Mouse (Mus musculus) kidney, postnatal 0 days (tissue): ENCODE results near the gene Fam117a. TPM values are rescaled to one million over a fixed set of nuclear protein-coding genes. Genes with fewer than 3 reads are reported as not detected.
A peak's percentile ranks its signal among the peaks of the same experiment; 100 is the strongest.

ENCODE experiments used
- ATAC-seq: fragments of 200-750 bp; cut with Nextera tagmentation; replicated peaks from 2 replicates; pipeline ENCODE4 v1.8.0; 2017; ENCODE audit warnings: low read depth, moderate number of reproducible peaks, moderate TSS enrichment, moderate library complexity; ENCODE audit not compliant: low FRiP score
- DNase-seq: peaks from one replicate; pipeline ENCODE4 v3.0.0-alpha.2; 2016; ENCODE audit warnings: low spot score
- H3K27ac ChIP-seq: fragments of 300-500 bp; sonication (generic); 2 replicates; pipeline ENCODE4 v1.5.1; 2014; ENCODE audit warnings: mild to moderate bottlenecking
- H3K27me3 ChIP-seq: fragments of 300-500 bp; sonication (generic); 2 replicates; pipeline ENCODE4 v1.6.1; 2014; ENCODE audit warnings: low read length, mixed read lengths; ENCODE audit not compliant: insufficient read depth
- H3K36me3 ChIP-seq: fragments of 300-500 bp; sonication (generic); 2 replicates; pipeline ENCODE4 v1.6.1; 2014; ENCODE audit warnings: low read length, mixed read lengths; ENCODE audit not compliant: insufficient read depth
- H3K4me1 ChIP-seq: fragments of 300-500 bp; sonication (generic); replicated peaks from 2 replicates; pipeline ENCODE4 v1.6.1; 2014; ENCODE audit warnings: antibody characterized with exemption, low read length, mixed read lengths; ENCODE audit not compliant: insufficient read depth
- H3K4me2 ChIP-seq: fragments of 300-500 bp; sonication (generic); 2 replicates; pipeline ENCODE4 v1.6.1; 2014; ENCODE audit warnings: mild to moderate bottlenecking, low read length, moderate library complexity, mixed read lengths
- H3K4me3 ChIP-seq: fragments of 300-500 bp; sonication (generic); replicated peaks from 2 replicates; pipeline ENCODE4 v1.5.1; 2014; ENCODE audit warnings: low read depth, low read length
- H3K9ac ChIP-seq: fragments of 300-500 bp; sonication (generic); 2 replicates; pipeline ENCODE4 v1.6.1; 2014; ENCODE audit warnings: low read depth, low read length
- H3K9me3 ChIP-seq: fragments of 300-500 bp; sonication (generic); replicated peaks from 2 replicates; pipeline ENCODE4 v1.6.1; 2016; ENCODE audit warnings: low read length, inconsistent platforms, mixed read lengths
- CTCF ChIP-seq: IDR thresholded peaks from 2 replicates; pipeline ENCODE4 v1.5.1; 2016; ENCODE audit warnings: antibody characterized with exemption, low read depth, mild to moderate bottlenecking, moderate library complexity
- WGBS: fragments of 180-500 bp; shearing (Covaris S2); extraction: QIAGEN DNeasy Blood & Tissue Kit; methylation state at CpG from one replicate; pipeline ENCODE4 v1.1.7; 2014; 5-methylcytosine and 5-hydroxymethylcytosine counted together
- polyA plus RNA-seq: library from polyadenylated mRNA; unstranded; fragments of >200 nt; fragmentation: Nextera tagmentation; extraction: Ambion mirVana; gene quantifications from 2 replicates; pipeline ENCODE4 v1.2.1, GENCODE M21; 2015

The Fam117a gene
- polyA plus RNA-seq, 1 experiment from 2014 or later: 10.0 TPM

DNA sequence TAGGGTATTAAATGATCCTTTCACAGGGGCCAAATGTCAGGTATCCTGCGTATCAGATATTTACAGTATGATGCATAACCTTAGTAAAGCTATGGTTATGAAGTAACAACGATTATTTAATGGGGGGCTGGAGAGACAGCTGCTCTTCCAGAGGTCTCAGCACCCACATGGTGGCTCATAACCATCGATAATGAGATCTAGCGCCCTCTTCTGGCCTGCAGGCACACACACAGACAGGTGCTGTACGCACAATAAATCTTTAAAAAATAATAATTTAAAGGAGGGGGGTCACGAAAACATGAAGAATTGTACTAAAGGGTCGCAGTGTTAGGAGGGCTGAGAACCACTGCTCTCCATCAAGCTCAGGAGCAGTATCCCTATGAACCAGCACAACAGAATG, 31.2 kb upstream of the Fam117a start:
- peak; percentile 39; the same call in 1 of the 2 replicates for TF ChIP-seq CTCF
- H3K4me3 ChIP-seq: no peak overlapping the region
- H3K9ac ChIP-seq: no peak overlapping the region
- H3K36me3 ChIP-seq: peaks cover 24% of the 10 kb centered on the region
- no peaks in the 10 kb centered on the region for H3K4me1 ChIP-seq
- H3K27me3 ChIP-seq: no peaks in the 10 kb centered on the region
- WGBS: 93% methylated on average over 7 of the region's 7 CpGs
- DNase-seq: no peak
- no peak overlapping the region for H3K27ac ChIP-seq
- no peaks in the 10 kb centered on the region for H3K9me3 ChIP-seq
- no peak overlapping the region for H3K4me2 ChIP-seq
- no peak for ATAC-seq

DNA sequence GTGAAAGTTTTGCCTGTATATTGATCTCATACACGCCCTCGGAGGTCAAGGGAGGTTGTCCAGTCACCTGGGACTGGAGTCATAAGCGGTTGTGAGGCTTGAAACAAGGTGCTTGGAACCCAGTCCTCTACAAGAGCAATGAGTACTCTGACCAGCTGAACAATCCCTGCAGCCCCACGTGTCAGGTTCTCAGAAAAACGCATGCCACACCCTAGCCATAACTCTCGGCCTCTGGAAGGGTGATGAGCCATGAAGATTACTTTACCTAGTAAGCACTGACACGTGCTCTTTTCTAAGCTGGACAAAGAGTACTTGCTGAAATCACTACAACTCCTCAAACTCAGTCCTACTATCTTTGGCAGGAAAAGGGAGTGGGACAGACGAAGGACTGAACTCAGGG, 29.3 kb upstream of the Fam117a start:
- H3K9me3 ChIP-seq: no peaks in the 10 kb centered on the region
- H3K36me3 ChIP-seq: peaks cover 11% of the 10 kb centered on the region
- H3K4me3 ChIP-seq: no peak overlapping the region
- no peaks in the 10 kb centered on the region for H3K4me1 ChIP-seq
- H3K9ac ChIP-seq: no peak overlapping the region
- WGBS: 54% methylated on average over 8 of the region's 8 CpGs
- DNase-seq: no peak
- H3K27ac ChIP-seq: no peak overlapping the region
- H3K4me2 ChIP-seq: no peak overlapping the region
- no peak for TF ChIP-seq CTCF
- H3K27me3 ChIP-seq: no peaks in the 10 kb centered on the region
- ATAC-seq: no peak

DNA sequence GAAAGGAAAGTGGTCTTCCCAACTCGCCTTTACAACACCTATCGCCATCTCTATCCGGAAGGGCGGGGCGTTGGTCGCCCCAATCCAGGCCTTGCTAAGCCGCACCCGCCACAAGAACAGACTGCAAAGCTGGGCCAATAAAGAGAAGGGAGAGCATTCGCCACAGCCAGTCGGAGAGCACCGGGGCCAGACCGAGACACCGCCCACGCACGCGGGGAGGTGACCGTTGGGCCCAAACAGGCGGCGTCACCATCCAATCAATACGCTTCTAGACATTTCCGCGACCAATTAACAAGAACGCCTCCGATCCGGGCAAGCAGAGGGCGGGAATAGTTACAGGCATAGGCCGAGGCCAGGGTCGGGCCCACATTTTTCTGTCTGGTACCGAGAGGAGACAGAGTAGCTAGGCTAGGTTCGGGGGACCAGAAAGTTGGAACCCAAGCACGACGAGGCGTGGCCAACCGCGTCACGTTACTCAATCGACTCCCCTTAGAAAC, 27.3 kb upstream of the Fam117a start:
- peaks cover 5% of the 10 kb centered on the region; the same call in 1 of the 2 replicates for H3K36me3 ChIP-seq
- H3K4me3 ChIP-seq: peak overlapping the region; percentile 91
- peak overlapping the region; percentile 89 for H3K4me2 ChIP-seq
- H3K9ac ChIP-seq: peak overlapping the region; percentile 95
- WGBS: 0% methylated on average over 37 of the region's 37 CpGs
- DNase-seq: peak; percentile 100
- peak; percentile 92 for ATAC-seq
- no peaks in the 10 kb centered on the region for H3K27me3 ChIP-seq
- no peaks in the 10 kb centered on the region for H3K9me3 ChIP-seq
- no peaks in the 10 kb centered on the region for H3K4me1 ChIP-seq
- H3K27ac ChIP-seq: peak overlapping the region; percentile 99
- no peak for TF ChIP-seq CTCF

DNA sequence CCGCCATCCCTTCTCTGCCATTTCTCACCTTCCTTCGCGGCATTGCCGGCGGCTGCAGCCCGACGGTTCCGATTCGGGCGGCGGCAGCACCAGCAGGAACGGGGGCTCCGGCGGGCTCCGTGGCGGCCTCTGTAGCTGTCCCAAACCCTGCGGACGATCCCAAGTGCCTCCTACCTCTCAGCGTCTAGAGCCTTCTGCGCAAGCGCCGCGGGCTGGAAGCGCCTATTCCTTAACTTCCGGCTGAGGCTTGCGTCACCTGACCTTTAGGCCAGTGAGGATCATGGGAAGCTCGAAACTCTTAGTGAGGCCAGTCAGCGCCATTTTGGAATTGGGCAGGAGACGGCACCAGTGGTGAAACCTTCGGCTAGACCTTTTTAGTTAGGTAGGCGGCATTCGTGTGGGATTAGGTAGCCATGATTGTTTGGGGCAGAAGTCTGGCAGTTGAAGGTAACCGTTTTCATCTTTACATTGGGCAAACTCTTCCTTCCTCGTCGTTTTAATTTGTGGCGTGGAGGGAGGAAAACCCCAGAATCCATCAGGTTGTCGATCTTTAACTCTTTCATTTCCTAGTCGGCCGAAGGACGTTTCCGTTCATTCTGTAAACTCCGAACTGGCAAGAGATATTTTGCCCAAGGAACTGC, 26.7 kb upstream of the Fam117a start, which contains the start of gene Kat7:
Kat7 (minus strand) TSS at position 240 of the 641 bp plus-strand sequence.
- ATAC-seq (peak; percentile 94), DNase-seq (peak; percentile 100)
- H3K27ac ChIP-seq: peak within 1 kb of the TSS; percentile 99
- H3K4me2 ChIP-seq: peak within 1 kb of the TSS; percentile 89
- H3K4me3 ChIP-seq: peak within 1 kb of the TSS; percentile 91
- H3K27me3 ChIP-seq: no peaks in the 10 kb centered on the region
- TF ChIP-seq CTCF: no peak
- WGBS: under 1% methylated on average over 42 of the region's 42 CpGs
- H3K9ac ChIP-seq: peak within 1 kb of the TSS; percentile 95
- H3K4me1 ChIP-seq: no peaks in the 10 kb centered on the region
- H3K36me3 ChIP-seq: peaks cover 5% of the 10 kb centered on the region; the same call in 1 of the 2 replicates
- no peaks in the 10 kb centered on the region for H3K9me3 ChIP-seq

DNA sequence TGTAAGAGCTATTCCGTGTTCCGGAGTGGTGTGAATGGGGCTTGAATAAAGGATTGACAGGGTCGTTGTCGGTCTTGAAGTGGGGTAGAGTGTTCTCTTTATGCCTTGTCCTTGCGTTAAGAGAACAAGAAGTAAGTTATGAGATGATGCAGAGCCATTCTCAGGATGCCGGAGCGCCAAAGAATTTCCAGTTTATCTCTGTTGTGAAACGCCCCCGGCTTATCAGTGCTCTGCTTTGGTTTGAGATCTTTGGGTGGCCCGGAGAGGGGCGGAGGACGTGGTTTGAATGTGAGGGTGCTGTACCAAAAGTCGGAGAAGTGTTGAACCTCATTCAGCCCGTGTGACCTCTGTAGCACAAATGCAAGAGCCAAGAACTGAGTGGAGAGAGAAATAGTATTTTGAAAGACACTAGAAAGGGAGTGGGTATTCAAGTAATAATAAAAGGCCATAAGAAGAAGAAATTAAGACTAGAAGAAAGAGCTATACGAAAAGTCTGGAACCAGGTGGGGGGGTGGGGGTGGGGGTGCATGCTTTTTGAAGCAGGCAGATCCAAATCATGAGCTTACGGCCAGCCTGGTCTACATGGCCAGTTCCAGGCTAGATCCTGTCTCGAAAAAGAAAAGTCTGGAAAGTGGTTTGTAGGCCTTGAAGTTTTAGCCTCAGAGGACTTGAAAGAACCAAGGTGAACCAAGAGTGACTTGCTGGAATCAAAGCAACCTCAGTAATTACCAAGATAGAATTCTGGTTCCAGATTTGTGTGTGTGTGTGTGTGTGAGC, 26.0 kb upstream of the Fam117a start:
- TF ChIP-seq CTCF: no peak
- 5% methylated on average over 17 of the region's 17 CpGs for WGBS
- ATAC-seq: no peak

DNA sequence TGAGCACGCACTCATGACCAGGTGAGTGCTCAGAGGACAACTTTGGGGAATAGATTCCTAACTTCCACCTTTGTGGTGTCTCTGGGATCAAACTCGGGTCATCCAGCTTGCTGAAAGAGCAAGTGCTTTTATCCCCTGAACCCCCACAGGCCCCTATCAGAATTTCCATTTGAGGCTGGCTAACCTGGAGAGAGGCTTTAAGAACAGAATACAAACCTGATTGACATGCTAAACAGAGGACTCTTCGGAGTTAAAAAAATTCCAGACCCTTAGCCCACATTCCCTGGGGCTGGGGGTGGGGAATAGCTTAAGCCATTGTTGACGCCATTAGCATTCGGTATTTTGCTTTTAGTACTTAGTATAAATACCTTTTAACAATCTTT, 25.4 kb upstream of the Fam117a start:
- DNase-seq (no peak), ATAC-seq (no peak)
- no peak overlapping the region for H3K27ac ChIP-seq
- no peaks in the 10 kb centered on the region for H3K9me3 ChIP-seq
- no peaks in the 10 kb centered on the region for H3K4me1 ChIP-seq
- H3K9ac ChIP-seq: no peak overlapping the region
- no peak overlapping the region for H3K4me3 ChIP-seq
- TF ChIP-seq CTCF: no peak
- 32% methylated on average over 5 of the region's 5 CpGs for WGBS
- H3K4me2 ChIP-seq: peak overlapping the region; percentile 65; the same call in 1 of the 2 replicates
- H3K36me3 ChIP-seq: 0 out of 2 replicates have a peak, but pooled peaks cover under 1% of the 10 kb centered on the region
- no peaks in the 10 kb centered on the region for H3K27me3 ChIP-seq

More for the DNA sequence above, 26.0 kb upstream of the Fam117a start:
- Histone ChIP-seq H3K4me3 (peak overlapping the region; percentile 91), H3K27me3 (no peaks in the 10 kb centered on the region), H3K36me3 (peaks cover 5% of the 10 kb centered on the region; the same call in 1 of the 2 replicates), H3K9ac (peak overlapping the region; percentile 60), H3K9me3 (no peaks in the 10 kb centered on the region), H3K27ac (peak overlapping the region; percentile 86), H3K4me2 (peak overlapping the region; percentile 65), H3K4me1 (no peaks in the 10 kb centered on the region)
- no peak for DNase-seq
